Mouse (Mus musculus): Measurements from ENCODE around the gene Ttc26. TPM values are rescaled to one million over a fixed set of nuclear protein-coding genes. Genes with fewer than 3 reads are reported as not detected.

Ttc26 gene
- 12.4 and 14.6 TPM in 2 replicates for polyA plus RNA-seq (2016; fragmentation: Nextera tagmentation; extraction: Ambion mirVana)

GRCm38 (mm10) chr6:38381129-38381771 is at the start of gene Ttc26:
Gene Ttc26 (plus strand): TSS chr6:38381469.
- no peaks in the 10 kb centered on the region for H3K9me3 ChIP-seq
- peak within 1 kb of the TSS; percentile 81 for H3K4me2 ChIP-seq (replicated peaks)
- no peaks in the 10 kb centered on the region for H3K27me3 ChIP-seq
- peaks cover 6% of the 10 kb centered on the region; the same call in 1 of the 2 replicates for H3K4me1 ChIP-seq
- peaks cover 9% of the 10 kb centered on the region for H3K36me3 ChIP-seq
- peak; percentile 92 for ATAC-seq (ENCODE audit: low FRiP score, low read depth)
- under 1% methylated on average over 26 of the region's 26 CpGs for WGBS
- H3K9ac ChIP-seq (replicated peaks) = peak within 1 kb of the TSS; percentile 68
- peak within 1 kb of the TSS; percentile 65 for H3K4me3 ChIP-seq
- H3K27ac ChIP-seq (replicated peaks) = peak within 1 kb of the TSS; percentile 58

- 87% methylated on average over 6 of the region's 6 CpGs for WGBS
- Histone ChIP-seq H3K27me3 (no peaks in the 10 kb centered on the region), H3K4me3 (no peak overlapping the region), H3K9ac (replicated peaks) (no peak overlapping the region), H3K4me2 (replicated peaks) (no peak overlapping the region), H3K36me3 (no peaks in the 10 kb centered on the region), H3K9me3 (no peaks in the 10 kb centered on the region), H3K4me1 (no peaks in the 10 kb centered on the region), H3K27ac (replicated peaks) (no peak overlapping the region)
- no peak for ATAC-seq (ENCODE audit: low FRiP score, low read depth)
Observed at GRCm38 (mm10) chr6:38335264-38335663, 46.0 kb upstream of the Ttc26 start.

GRCm38 (mm10) chr6:38337166-38337705 is 44.0 kb upstream of the Ttc26 start:
- Histone ChIP-seq H3K4me1 (no peaks in the 10 kb centered on the region), H3K36me3 (no peaks in the 10 kb centered on the region), H3K4me2 (replicated peaks) (no peak overlapping the region), H3K9ac (replicated peaks) (no peak overlapping the region), H3K27ac (replicated peaks) (no peak overlapping the region), H3K9me3 (no peaks in the 10 kb centered on the region), H3K27me3 (no peaks in the 10 kb centered on the region), H3K4me3 (no peak overlapping the region)
- ATAC-seq (ENCODE audit: low FRiP score, low read depth) = no peak
- WGBS = 94% methylated on average over 4 of the region's 4 CpGs

- Histone ChIP-seq H3K27me3 (no peaks in the 10 kb centered on the region), H3K4me3 (no peak overlapping the region), H3K36me3 (no peaks in the 10 kb centered on the region), H3K4me2 (replicated peaks) (no peak overlapping the region), H3K9ac (replicated peaks) (no peak overlapping the region), H3K27ac (replicated peaks) (no peak overlapping the region), H3K4me1 (no peaks in the 10 kb centered on the region), H3K9me3 (no peaks in the 10 kb centered on the region)
- 83% methylated on average over 6 of the region's 6 CpGs for WGBS
- ATAC-seq (ENCODE audit: low FRiP score, low read depth) = no peak
Observed at GRCm38 (mm10) chr6:38337951-38338350, 43.3 kb upstream of the Ttc26 start.

GRCm38 (mm10) chr6:38339078-38339477 is 42.2 kb upstream of the Ttc26 start:
- Histone ChIP-seq H3K27ac (replicated peaks) (no peak overlapping the region), H3K4me2 (replicated peaks) (no peak overlapping the region), H3K4me1 (no peaks in the 10 kb centered on the region), H3K27me3 (no peaks in the 10 kb centered on the region), H3K36me3 (no peaks in the 10 kb centered on the region), H3K4me3 (no peak overlapping the region), H3K9ac (replicated peaks) (no peak overlapping the region), H3K9me3 (no peaks in the 10 kb centered on the region)
- WGBS = 71% methylated on average over 2 of the region's 2 CpGs
- no peak for ATAC-seq (ENCODE audit: low FRiP score, low read depth)

GRCm38 (mm10) chr6:38341751-38342665 is 39.3 kb upstream of the Ttc26 start:
- H3K27me3 ChIP-seq = no peaks in the 10 kb centered on the region
- H3K27ac ChIP-seq (replicated peaks) = no peak overlapping the region
- no peaks in the 10 kb centered on the region for H3K36me3 ChIP-seq
- 80% methylated on average over 11 of the region's 11 CpGs for WGBS
- H3K9me3 ChIP-seq = no peaks in the 10 kb centered on the region
- no peak overlapping the region for H3K4me3 ChIP-seq
- H3K9ac ChIP-seq (replicated peaks) = no peak overlapping the region
- no peaks in the 10 kb centered on the region for H3K4me1 ChIP-seq
- ATAC-seq (ENCODE audit: low FRiP score, low read depth) = no peak
- H3K4me2 ChIP-seq (replicated peaks) = no peak overlapping the region

GRCm38 (mm10) chr6:38342666-38342992 is 38.6 kb upstream of the Ttc26 start:
- H3K27me3 ChIP-seq = no peaks in the 10 kb centered on the region
- H3K9ac ChIP-seq (replicated peaks) = no peak overlapping the region
- WGBS = 84% methylated on average over 8 of the region's 8 CpGs
- no peak overlapping the region for H3K4me3 ChIP-seq
- no peak overlapping the region for H3K27ac ChIP-seq (replicated peaks)
- H3K4me1 ChIP-seq = no peaks in the 10 kb centered on the region
- no peak for ATAC-seq (ENCODE audit: low FRiP score, low read depth)
- H3K4me2 ChIP-seq (replicated peaks) = no peak overlapping the region
- no peaks in the 10 kb centered on the region for H3K36me3 ChIP-seq
- H3K9me3 ChIP-seq = no peaks in the 10 kb centered on the region

- no peaks in the 10 kb centered on the region for H3K4me1 ChIP-seq
Observed at GRCm38 (mm10) chr6:38343581-38343980, 37.7 kb upstream of the Ttc26 start.

GRCm38 (mm10) chr6:38344006-38344670 is 37.1 kb upstream of the Ttc26 start:
- Histone ChIP-seq H3K27ac (replicated peaks) (no peak overlapping the region), H3K9ac (replicated peaks) (no peak overlapping the region), H3K4me2 (replicated peaks) (no peak overlapping the region), H3K36me3 (no peaks in the 10 kb centered on the region), H3K4me1 (no peaks in the 10 kb centered on the region), H3K9me3 (no peaks in the 10 kb centered on the region), H3K4me3 (no peak overlapping the region), H3K27me3 (no peaks in the 10 kb centered on the region)
- no peak for ATAC-seq (ENCODE audit: low FRiP score, low read depth)
- WGBS = 87% methylated on average over 7 of the region's 7 CpGs

More at GRCm38 (mm10) chr6:38343581-38343980, 37.7 kb upstream of the Ttc26 start:
- no peak overlapping the region for H3K4me2 ChIP-seq (replicated peaks)
- H3K9me3 ChIP-seq = no peaks in the 10 kb centered on the region
- ATAC-seq (ENCODE audit: low FRiP score, low read depth) = no peak
- H3K36me3 ChIP-seq = no peaks in the 10 kb centered on the region
- no peak overlapping the region for H3K4me3 ChIP-seq
- H3K27me3 ChIP-seq = no peaks in the 10 kb centered on the region
- H3K9ac ChIP-seq (replicated peaks) = no peak overlapping the region
- 57% methylated on average over 3 of the region's 3 CpGs for WGBS
- no peak overlapping the region for H3K27ac ChIP-seq (replicated peaks)

- Histone ChIP-seq H3K4me3 (no peak overlapping the region), H3K27ac (replicated peaks) (no peak overlapping the region), H3K9ac (replicated peaks) (no peak overlapping the region), H3K4me2 (replicated peaks) (no peak overlapping the region), H3K4me1 (no peaks in the 10 kb centered on the region), H3K9me3 (no peaks in the 10 kb centered on the region), H3K27me3 (peaks cover 14% of the 10 kb centered on the region), H3K36me3 (no peaks in the 10 kb centered on the region)
- ATAC-seq (ENCODE audit: low FRiP score, low read depth) = no peak
- WGBS = 52% methylated on average over 7 of the region's 7 CpGs
Observed at GRCm38 (mm10) chr6:38345796-38346195, 35.5 kb upstream of the Ttc26 start.

- Histone ChIP-seq H3K27me3 (peaks cover 31% of the 10 kb centered on the region), H3K4me2 (replicated peaks) (no peak overlapping the region), H3K4me1 (no peaks in the 10 kb centered on the region), H3K9me3 (no peaks in the 10 kb centered on the region), H3K9ac (replicated peaks) (no peak overlapping the region), H3K4me3 (no peak overlapping the region), H3K27ac (replicated peaks) (no peak overlapping the region), H3K36me3 (no peaks in the 10 kb centered on the region)
- 68% methylated on average over 5 of the region's 5 CpGs for WGBS
- no peak for ATAC-seq (ENCODE audit: low FRiP score, low read depth)
Observed at GRCm38 (mm10) chr6:38347875-38348274, 33.4 kb upstream of the Ttc26 start.

Data from midbrain, embryonic 12.5 days (tissue).